Mouse (Mus musculus) cerebellum, adult 2 months (tissue): ENCODE measurements around the gene Igsf3.

Experiments used
- CTCF ChIP-seq: fragments of 200-500 bp; IDR thresholded peaks from 2 replicates; pipeline ENCODE4 v1.5.1; 2011; ENCODE audit warnings: low read depth, mild to moderate bottlenecking, control low read depth, low read length, moderate library complexity, borderline replicate concordance; ENCODE audit not compliant: insufficient read depth
- POLR2A ChIP-seq: fragments of 200-500 bp; IDR thresholded peaks from 2 replicates; pipeline ENCODE4 v1.6.1; 2011; ENCODE audit warnings: low read length, control low read depth, borderline replicate concordance; ENCODE audit not compliant: insufficient read depth

- TF ChIP-seq POLR2A, result no peak
- no peak for TF ChIP-seq CTCF
Measured at GRCm38 (mm10) chr3:101356583-101357553, 20.0 kb upstream of the Igsf3 start.
